Mouse (Mus musculus) stomach, postnatal 0 days (tissue): ENCODE data around the gene Rnf6.

Source experiments
- CTCF ChIP-seq: IDR thresholded peaks from 2 replicates; pipeline ENCODE4 v1.5.1; 2016; ENCODE audit warnings: antibody characterized with exemption, low read depth, mild to moderate bottlenecking, moderate library complexity
- EP300 ChIP-seq: optimal IDR thresholded peaks from 2 replicates; pipeline ENCODE3; 2016; ENCODE audit warnings: antibody characterized with exemption

DNA sequence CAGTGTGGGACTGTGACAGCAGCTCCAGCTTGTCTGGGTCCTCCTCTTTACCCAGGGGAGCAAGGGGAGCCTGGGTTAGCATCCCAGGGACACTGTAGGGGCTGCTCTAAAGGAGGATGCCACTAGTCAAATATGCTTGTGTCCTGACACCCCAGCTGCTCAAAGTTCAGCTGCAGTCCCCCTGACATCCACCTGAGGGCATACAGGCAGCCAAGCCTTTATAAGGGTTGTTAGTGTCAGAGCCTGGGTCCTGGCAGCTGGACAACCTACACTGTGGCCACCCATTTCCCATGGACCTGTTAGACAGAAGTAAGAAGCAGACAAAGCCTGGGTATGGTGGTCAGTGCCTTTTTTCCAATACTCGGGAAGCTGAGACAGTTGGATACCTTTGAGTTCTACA, 33.2 kb downstream of the Rnf6 start:
- TF ChIP-seq CTCF = peak; percentile 48
- TF ChIP-seq EP300 = no peak
